8 mouse cellular contexts compared by ENCODE assay signal in the genomic region with DNA sequence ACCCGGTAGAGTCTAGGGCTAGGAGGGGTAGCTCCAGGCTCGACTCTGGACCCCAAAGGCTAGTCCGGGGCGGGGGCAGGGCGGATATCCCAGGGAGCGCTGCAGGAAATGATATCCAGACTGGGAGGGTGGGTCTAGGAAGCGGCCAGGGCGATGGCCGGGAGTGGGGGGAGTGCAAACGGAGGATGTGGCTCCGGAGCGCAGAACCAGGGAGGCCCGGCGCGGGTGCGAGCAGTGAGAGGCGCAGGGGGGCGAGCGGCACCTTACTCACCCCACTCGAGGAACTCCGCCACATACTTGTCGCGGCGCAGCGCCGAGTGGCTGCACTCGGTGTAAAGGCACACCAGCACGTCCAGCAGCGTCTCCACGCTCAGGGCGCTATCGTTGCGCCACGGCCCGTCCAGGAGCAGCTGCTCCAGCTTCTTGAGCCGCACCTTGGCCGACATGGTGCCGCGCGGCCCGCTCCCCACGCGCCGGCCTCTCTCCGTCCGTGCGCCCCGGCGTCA. TPM values are rescaled to one million over a fixed set of nuclear protein-coding genes. Genes with fewer than 3 reads are reported as not detected.
DNase-seq lines count a peak whose midpoint lies in the region; ATAC-seq and TF ChIP-seq lines count a peak whose summit lies in the region.

No protein-coding gene starts in this region.

- peak overlapping the region; percentile 87 for H3K4me2 ChIP-seq in forebrain, embryonic 13.5 days
- peak overlapping the region; percentile 73 for H3K4me2 ChIP-seq in stomach, postnatal 0 days (replicated peaks; ENCODE audit: low read depth)

- peak; percentile 46 to 60 for DNase-seq in left cerebral cortex, adult 2 months (ENCODE audit: extremely low spot score in 1 of 2, low spot score in 2 of 2)
- no peak for DNase-seq in left cerebral cortex, adult 11 months (ENCODE audit: low spot score)
- DNase-seq in heart, postnatal 36 days = peak; percentile 68 to 76
- DNase-seq in left cerebral cortex, postnatal 25 days (ENCODE audit: low spot score in 2 of 2) = peak; percentile 44 to 50
- peak; percentile 71 for DNase-seq in stomach, postnatal 0 days (ENCODE audit: low spot score)

- H3K4me1 ChIP-seq in bone marrow macrophage, adult 2 months (ENCODE audit: control insufficient read depth, insufficient read depth, low read length) = peaks cover 12% of the 10 kb centered on the region
- H3K4me1 ChIP-seq in forebrain, embryonic 13.5 days = peaks cover 37% of the 10 kb centered on the region
- H3K4me1 ChIP-seq in megakaryocyte, embryonic 14.5 days = peaks cover 52% of the 10 kb centered on the region
- H3K4me1 ChIP-seq in stomach, postnatal 0 days (replicated peaks; ENCODE audit: control insufficient read depth, insufficient read depth) = no peaks in the 10 kb centered on the region; the same call in 1 of the 2 replicates

- peak overlapping the region; percentile 91 for H3K27ac ChIP-seq in left cerebral cortex, adult 2 months
- H3K27ac ChIP-seq in bone marrow macrophage, adult 2 months (ENCODE audit: insufficient read depth, low read depth, low read length) = peak overlapping the region; percentile 87
- peak overlapping the region; percentile 91 for H3K27ac ChIP-seq in forebrain, embryonic 13.5 days
- peak overlapping the region; percentile 98 for H3K27ac ChIP-seq in stomach, postnatal 0 days (replicated peaks)

- TF ChIP-seq POLR2A in bone marrow macrophage, adult 2 months (IDR thresholded peaks at IDR 0.05; ENCODE audit: borderline replicate concordance, low read depth, low read length) = no peak

- no peaks in the 10 kb centered on the region for H3K27me3 ChIP-seq in forebrain, embryonic 13.5 days
- H3K27me3 ChIP-seq in megakaryocyte, embryonic 14.5 days (replicated peaks) = peaks cover 74% of the 10 kb centered on the region
- no peaks in the 10 kb centered on the region for H3K27me3 ChIP-seq in stomach, postnatal 0 days (ENCODE audit: control insufficient read depth, insufficient read depth, low read length)

- peak overlapping the region; percentile 65 for H3K4me3 ChIP-seq in left cerebral cortex, adult 2 months
- H3K4me3 ChIP-seq in bone marrow macrophage, adult 2 months (ENCODE audit: insufficient read depth, low read length) = peak overlapping the region; percentile 94
- H3K4me3 ChIP-seq in forebrain, embryonic 13.5 days = peak overlapping the region; percentile 96
- H3K4me3 ChIP-seq in megakaryocyte, embryonic 14.5 days (replicated peaks) = peak overlapping the region; percentile 97
- H3K4me3 ChIP-seq in stomach, postnatal 0 days (ENCODE audit: low read depth, low read length) = peak overlapping the region; percentile 97

- H3K9me3 ChIP-seq in forebrain, embryonic 13.5 days (replicated peaks) = no peaks in the 10 kb centered on the region
- no peaks in the 10 kb centered on the region for H3K9me3 ChIP-seq in megakaryocyte, embryonic 14.5 days
- H3K9me3 ChIP-seq in stomach, postnatal 0 days (ENCODE audit: control insufficient read depth, low read length) = no peaks in the 10 kb centered on the region

- no peak for TF ChIP-seq CTCF in left cerebral cortex, adult 2 months (IDR thresholded peaks at IDR 0.05)
- no peak for TF ChIP-seq CTCF in bone marrow macrophage, adult 2 months (IDR thresholded peaks at IDR 0.05; ENCODE audit: low read depth, low read length)
- no peak for TF ChIP-seq CTCF in stomach, postnatal 0 days (IDR thresholded peaks at IDR 0.05; ENCODE audit: low read depth)

- intact Hi-C loops in left cerebral cortex, adult 2 months (cut with DNase I) = loop anchor here (2.0 kb wide), 1 partner anchor 44 kb away; no protein-coding TSS in a partner anchor
- intact Hi-C loops in heart, postnatal 36 days (cut with DNase I) = loop anchor here (2.0 kb wide), 1 partner anchor 16 kb away; no protein-coding TSS in a partner anchor
- intact Hi-C loops in left cerebral cortex, postnatal 25 days (cut with DNase I) = loop anchor here (2.0 kb wide), 1 partner anchor 48 kb away; no protein-coding TSS in a partner anchor

- no peak for TF ChIP-seq EP300 in stomach, postnatal 0 days (optimal IDR thresholded peaks at IDR 0.05)

- peak overlapping the region; percentile 96 for H3K9ac ChIP-seq in forebrain, embryonic 13.5 days
- H3K9ac ChIP-seq in stomach, postnatal 0 days (ENCODE audit: low read length) = peak overlapping the region; percentile 97

- ATAC-seq in forebrain, embryonic 13.5 days = no peak; the same call in none of the 2 replicates
- peak; percentile 5 for ATAC-seq in stomach, postnatal 0 days (ENCODE audit: low FRiP score, low TSS enrichment)

- H3K36me3 ChIP-seq in forebrain, embryonic 13.5 days (ENCODE audit: poor library complexity, severe bottlenecking) = no peaks in the 10 kb centered on the region
- no peaks in the 10 kb centered on the region for H3K36me3 ChIP-seq in megakaryocyte, embryonic 14.5 days (replicated peaks; ENCODE audit: low read length)
- H3K36me3 ChIP-seq in stomach, postnatal 0 days (ENCODE audit: control insufficient read depth, insufficient read depth, low read length) = no peaks in the 10 kb centered on the region

- under 1% methylated on average over 49 of the region's 49 CpGs for WGBS in forebrain, embryonic 13.5 days
- 0% methylated on average over 39 of the region's 49 CpGs for WGBS in stomach, postnatal 0 days

RNA-seq across cellular contexts. Expression of gene Cdc42bpb, which starts 0.6 kb away (rescaled TPM):
- total RNA-seq in left cerebral cortex, adult 2 months (2021) = 100 to 1,000 TPM; 137 to 142 TPM
- 32.5 and 41.6 TPM in 2 replicates for polyA plus RNA-seq in bone marrow macrophage, adult 2 months (2012; ENCODE audit: insufficient read depth, insufficient read length, missing spikeins)
- polyA plus RNA-seq in forebrain, embryonic 13.5 days (2015; fragmentation: Nextera tagmentation; extraction: Ambion mirVana) = 25.1 and 34.0 TPM in 2 replicates
- 10 to 100 TPM; 54.6 to 62.5 TPM for total RNA-seq in heart, postnatal 36 days (2021)
- 100 to 1,000 TPM; 133 TPM for total RNA-seq in left cerebral cortex, postnatal 25 days (2021)
- polyA plus RNA-seq in megakaryocyte, embryonic 14.5 days (2012; ENCODE audit: insufficient read depth, low replicate concordance) = 113 and 131 TPM in 2 replicates
- polyA plus RNA-seq in stomach, postnatal 0 days (2015; fragmentation: Nextera tagmentation; extraction: Ambion mirVana) = 18.6 and 18.7 TPM in 2 replicates

RNA-seq across cellular contexts. Expression of gene Lbhd2, which starts 29.7 kb away (rescaled TPM):
- total RNA-seq in left cerebral cortex, adult 2 months (2021) = 1 to 10 TPM; 1.3 to 2.8 TPM
- not detected in 2 replicates for polyA plus RNA-seq in bone marrow macrophage, adult 2 months (2012; ENCODE audit: insufficient read depth, insufficient read length, missing spikeins)
- polyA plus RNA-seq in forebrain, embryonic 13.5 days (2015; fragmentation: Nextera tagmentation; extraction: Ambion mirVana) = 0.35 and 1.0 TPM in 2 replicates
- not detected for total RNA-seq in heart, postnatal 36 days (2021)
- 1 to 10 TPM; 1.5 to 2.5 TPM for total RNA-seq in left cerebral cortex, postnatal 25 days (2021)
- polyA plus RNA-seq in megakaryocyte, embryonic 14.5 days (2012; ENCODE audit: insufficient read depth, low replicate concordance) = not detected in 2 replicates
- polyA plus RNA-seq in stomach, postnatal 0 days (2015; fragmentation: Nextera tagmentation; extraction: Ambion mirVana) = 2.2 TPM in 2 replicates

RNA-seq across cellular contexts. Expression of gene Exoc3l4, which starts 39.9 kb away (rescaled TPM):
- total RNA-seq in left cerebral cortex, adult 2 months (2021) = under 1 TPM; 0.54 to 0.96 TPM
- polyA plus RNA-seq in bone marrow macrophage, adult 2 months (2012; ENCODE audit: insufficient read depth, insufficient read length, missing spikeins) = 7.8 and 8.0 TPM in 2 replicates
- polyA plus RNA-seq in forebrain, embryonic 13.5 days (2015; fragmentation: Nextera tagmentation; extraction: Ambion mirVana) = 1.2 and 2.3 TPM in 2 replicates
- total RNA-seq in heart, postnatal 36 days (2021) = 1 to 10 TPM; 2.9 to 3.0 TPM
- total RNA-seq in left cerebral cortex, postnatal 25 days (2021) = 1 to 10 TPM in 1 of 2 experiments, under 1 TPM in 1; 0.85 to 1.3 TPM
- 38.6 and 61.4 TPM in 2 replicates for polyA plus RNA-seq in megakaryocyte, embryonic 14.5 days (2012; ENCODE audit: insufficient read depth, low replicate concordance)
- polyA plus RNA-seq in stomach, postnatal 0 days (2015; fragmentation: Nextera tagmentation; extraction: Ambion mirVana) = 7.3 and 8.6 TPM in 2 replicates
